20 mouse cellular contexts compared by ENCODE assay signal in the genomic region with DNA sequence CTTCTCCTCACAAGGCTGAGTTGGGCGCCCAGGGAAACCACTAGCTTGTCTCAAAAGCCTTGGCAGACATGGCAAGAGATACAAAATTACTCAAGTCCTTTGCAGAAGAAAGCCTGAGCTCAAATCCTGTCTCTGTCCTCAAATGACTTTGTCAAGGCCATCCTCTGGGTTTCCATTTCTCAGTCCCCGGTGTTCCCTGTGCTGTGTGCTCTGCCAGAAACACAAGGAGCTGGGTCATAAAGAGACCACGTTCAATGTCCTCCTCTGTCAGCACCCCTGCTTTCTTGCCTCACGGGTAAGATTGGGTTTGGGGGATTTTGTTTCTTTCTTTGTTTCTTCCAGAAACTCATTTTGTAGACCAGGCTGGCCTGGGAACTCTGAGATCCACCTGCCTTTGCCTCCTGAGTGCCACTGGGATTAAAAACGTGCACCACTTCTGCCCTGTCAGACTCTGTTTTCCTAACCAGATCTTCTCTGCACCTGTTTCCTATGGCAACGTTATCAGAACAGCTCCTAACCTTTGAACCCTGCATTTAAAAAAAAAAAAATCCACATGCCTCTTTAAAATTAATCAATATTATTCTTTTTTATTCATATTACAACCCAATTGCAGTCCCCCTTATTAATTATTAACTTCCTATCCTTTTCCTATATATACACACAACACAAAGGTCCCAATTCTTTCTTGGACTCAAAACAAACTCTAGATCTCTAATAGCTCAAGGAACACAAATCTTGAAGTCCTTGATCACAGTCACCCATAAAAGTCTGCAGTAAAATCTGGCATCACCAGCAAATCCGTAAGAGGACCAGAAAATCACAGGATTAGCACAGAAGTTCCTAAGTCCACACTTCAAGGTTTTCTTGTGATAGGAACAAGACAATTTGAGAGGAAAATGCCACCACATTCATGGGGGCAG.
DNase-seq lines count a peak whose midpoint lies in the region; TF ChIP-seq lines count a peak whose summit lies in the region.
"Had no signal": no experiment of that assay in that cellular context is flagged by ENCODE, and none has a peak within 500 bp of the region (broad histone marks: within the 10 kb centered on the region; RNA-seq: fewer than 3 reads in every experiment).

No protein-coding gene starts in this region.

- no peaks in the 10 kb centered on the region for H3K36me3 ChIP-seq in testis, adult 2 months (ENCODE audit: control insufficient read depth, insufficient read depth, low read length)
- H3K36me3 ChIP-seq in small intestine, adult 2 months (ENCODE audit: control insufficient read depth, insufficient read depth, low read length) = no peaks in the 10 kb centered on the region
- H3K36me3 ChIP-seq in heart, embryonic 10.5 days = no peaks in the 10 kb centered on the region
- H3K36me3 ChIP-seq: heart, embryonic 15.5 days; limb, embryonic 12.5 days; lung, embryonic 15.5 days had no signal

- intact Hi-C loops in gastrocnemius, adult 2 months (cut with DNase I) = no loop called here
- intact Hi-C loops in gastrocnemius, postnatal 14 days (cut with DNase I; ENCODE audit: low total_unique reads) = no loop called here

- no peak overlapping the region for H3K4me3 ChIP-seq in gastrocnemius, adult 2 months
- no peak overlapping the region for H3K4me3 ChIP-seq in testis, adult 2 months (ENCODE audit: control insufficient read depth, low read depth, low read length)
- no peak overlapping the region for H3K4me3 ChIP-seq in small intestine, adult 2 months (ENCODE audit: low read depth, low read length)
- no peak overlapping the region for H3K4me3 ChIP-seq in heart, embryonic 10.5 days
- H3K4me3 ChIP-seq: forebrain, embryonic 13.5 days; heart, embryonic 15.5 days; left cerebral cortex, adult 2 months; limb, embryonic 12.5 days; lung, embryonic 15.5 days had no signal

- no peak for TF ChIP-seq POLR2A in testis, adult 2 months (IDR thresholded peaks at IDR 0.05; ENCODE audit: control insufficient read depth, low read depth, low read length)
- TF ChIP-seq POLR2A in small intestine, adult 2 months (IDR thresholded peaks at IDR 0.05; ENCODE audit: low read depth, low read length) = no peak

- no peaks in the 10 kb centered on the region for H3K27me3 ChIP-seq in testis, adult 2 months (ENCODE audit: control insufficient read depth, insufficient read depth, low read length)
- H3K27me3 ChIP-seq in small intestine, adult 2 months (ENCODE audit: control insufficient read depth, insufficient read depth, low read length) = no peaks in the 10 kb centered on the region
- H3K27me3 ChIP-seq in heart, embryonic 10.5 days (ENCODE audit: insufficient read depth, poor library complexity, severe bottlenecking) = no peaks in the 10 kb centered on the region
- H3K27me3 ChIP-seq: forebrain, embryonic 13.5 days; heart, embryonic 15.5 days; limb, embryonic 12.5 days; lung, embryonic 15.5 days had no signal

- H3K4me1 ChIP-seq in testis, adult 2 months (ENCODE audit: control insufficient read depth, insufficient read depth, low read length) = peaks cover 4% of the 10 kb centered on the region; the same call in 1 of the 2 replicates
- H3K4me1 ChIP-seq in small intestine, adult 2 months (ENCODE audit: control insufficient read depth, insufficient read depth, insufficient read length, low read length) = peaks cover 18% of the 10 kb centered on the region; the same call in 1 of the 2 replicates
- H3K4me1 ChIP-seq in heart, embryonic 10.5 days = peaks cover 14% of the 10 kb centered on the region
- H3K4me1 ChIP-seq: forebrain, embryonic 13.5 days; heart, embryonic 15.5 days had no signal

- H3K9me3 ChIP-seq in heart, embryonic 10.5 days = no peaks in the 10 kb centered on the region
- H3K9me3 ChIP-seq: forebrain, embryonic 13.5 days; heart, embryonic 15.5 days; limb, embryonic 12.5 days; lung, embryonic 15.5 days had no signal

- no peak for TF ChIP-seq CTCF in gastrocnemius, adult 2 months (IDR thresholded peaks at IDR 0.05)
- no peak for TF ChIP-seq CTCF in testis, adult 2 months (IDR thresholded peaks at IDR 0.05; ENCODE audit: control insufficient read depth, insufficient read depth, insufficient replicate concordance, low read depth, low read length)
- no peak for TF ChIP-seq CTCF in small intestine, adult 2 months (IDR thresholded peaks at IDR 0.05; ENCODE audit: extremely low read depth, insufficient read length, insufficient replicate concordance, low read depth, low read length)

- H3K27ac ChIP-seq in gastrocnemius, adult 2 months = 0 out of 2 replicates have a peak overlapping the region, but pooled peaks have one; percentile 2
- H3K27ac ChIP-seq in testis, adult 2 months (ENCODE audit: control insufficient read depth, insufficient read depth, low read depth, low read length) = peak overlapping the region; percentile 32; the same call in 1 of the 2 replicates
- H3K27ac ChIP-seq in small intestine, adult 2 months (ENCODE audit: insufficient read depth, low read depth, low read length) = peak overlapping the region; percentile 81
- no peak overlapping the region for H3K27ac ChIP-seq in heart, embryonic 10.5 days
- H3K27ac ChIP-seq: forebrain, embryonic 13.5 days; heart, embryonic 15.5 days; left cerebral cortex, adult 2 months; limb, embryonic 12.5 days; liver, embryonic 14.5 days; lung, embryonic 15.5 days had no signal

- 22% methylated on average over 7 of the region's 7 CpGs for WGBS in small intestine, adult 2 months
- 70% methylated on average over 7 of the region's 7 CpGs for WGBS in heart, embryonic 10.5 days

- DNase-seq in gastrocnemius, adult 2 months = no peak
- DNase-seq in gastrocnemius, postnatal 14 days = no peak
- no peak for DNase-seq in testis, postnatal 10 days (ENCODE audit: low spot score)
- no peak for DNase-seq in heart, embryonic 10.5 days (ENCODE audit: low spot score)
- DNase-seq in cerebellum, adult 11-12 months = no peak
- DNase-seq: adrenal gland, adult 2 months; cerebellum, adult 8-10 months; cerebellum, postnatal 36 days; kidney, adult 11 months; kidney, postnatal 14 days; thymus, adult 2 months; thymus, postnatal 36 days had no signal
